Mouse (Mus musculus): ENCODE data around the gene Dlst.

DNA sequence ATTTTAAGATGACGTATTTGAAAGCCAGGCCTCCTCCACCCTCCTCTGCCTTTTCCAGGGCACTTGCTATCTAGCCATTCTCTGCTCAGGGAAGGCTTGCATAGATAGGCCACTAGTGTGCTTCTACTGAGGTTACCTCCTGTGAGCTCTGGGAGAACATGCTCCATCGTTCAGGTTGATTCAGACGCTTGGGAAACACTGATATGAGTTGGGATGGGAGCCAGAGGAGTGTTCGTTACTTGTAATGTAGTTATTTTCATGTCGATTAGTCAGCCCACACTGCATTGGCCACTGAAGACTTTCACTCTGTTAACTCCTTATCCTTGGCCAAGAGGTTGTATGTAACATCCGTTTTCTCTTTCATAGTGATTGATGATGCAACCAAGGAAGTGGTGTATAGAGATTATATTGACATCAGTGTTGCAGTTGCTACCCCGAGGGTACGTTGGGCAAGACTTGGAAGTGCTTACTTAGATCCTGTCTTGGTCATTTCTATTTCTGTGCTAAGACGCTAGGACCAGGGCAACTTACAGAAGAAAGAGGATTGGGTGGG is 18.9 kb downstream of the Dlst start:
- TF ChIP-seq CTCF (conservative IDR thresholded peaks at IDR 0.05; ENCODE audit: low read length) = no peak
- no peak for TF ChIP-seq POU5F1 (IDR thresholded peaks at IDR 0.05; ENCODE audit: borderline replicate concordance, low read length)
- TF ChIP-seq NANOG (IDR thresholded peaks at IDR 0.05; ENCODE audit: borderline replicate concordance, low read length) = no peak
